Mouse (Mus musculus) MEL (cell line): ENCODE results near the gene Stat1.

Experiments
- CHD1 ChIP-seq: IDR thresholded peaks from 2 replicates; pipeline ENCODE4 v1.6.1; 2012; ENCODE audit warnings: low read depth, mild to moderate bottlenecking, inconsistent platforms, low read length, improper control_type of control experiment
- CHD2 ChIP-seq: IDR thresholded peaks from 2 replicates; pipeline ENCODE4 v1.6.1; 2011; ENCODE audit warnings: low read length, improper control_type of control experiment
- CTCF ChIP-seq, 3 experiments: IDR thresholded peaks in 2 of 3; conservative IDR thresholded peaks in 1 of 3; 2 replicates each; pipeline ENCODE4 v1.5.1; 2011 to 2012; ENCODE audit warnings: low read length in 3 of 3, low read depth in 2 of 3, mild to moderate bottlenecking in 2 of 3, improper control_type of control experiment in 1 of 3, inconsistent platforms in 1 of 3, mixed read lengths in 1 of 3, moderate library complexity in 1 of 3; ENCODE audit not compliant: control insufficient read depth in 1 of 3, insufficient read depth in 1 of 3, poor library complexity in 1 of 3, severe bottlenecking in 1 of 3
- EP300 ChIP-seq, 2 experiments: IDR thresholded peaks; 2 replicates each; pipeline ENCODE4 v1.6.1; 2011; ENCODE audit warnings: improper control_type of control experiment in 2 of 2, low read length in 2 of 2, low read depth in 1 of 2, mild to moderate bottlenecking in 1 of 2
- GATA1 ChIP-seq: IDR thresholded peaks from 2 replicates; pipeline ENCODE4 v1.6.1; 2011; ENCODE audit warnings: low read depth, low read length, improper control_type of control experiment
- KAT2A ChIP-seq: conservative IDR thresholded peaks from 2 replicates; pipeline ENCODE4 v1.6.1; 2012; ENCODE audit warnings: low read depth, low read length, improper control_type of control experiment, inconsistent platforms
- POLR2A ChIP-seq, 2 experiments: IDR thresholded peaks; 2 replicates each; pipeline ENCODE4 v1.6.1; 2011 to 2012; ENCODE audit warnings: low read length in 2 of 2, mild to moderate bottlenecking in 2 of 2, control low read depth in 1 of 2, improper control_type of control experiment in 1 of 2, low read depth in 1 of 2, moderate library complexity in 1 of 2; ENCODE audit not compliant: control insufficient read depth in 1 of 2, insufficient read depth in 1 of 2, poor library complexity in 1 of 2
- TBP ChIP-seq: IDR thresholded peaks from 2 replicates; pipeline ENCODE4 v1.8.0; 2011; ENCODE audit warnings: low read depth, low read length, improper control_type of control experiment
- USF1 ChIP-seq: IDR thresholded peaks from 2 replicates; pipeline ENCODE4 v1.6.1; 2014; ENCODE audit warnings: low read depth, mild to moderate bottlenecking, inconsistent platforms, low read length, improper control_type of control experiment, moderate library complexity
- ZNF384 ChIP-seq: IDR thresholded peaks from 2 replicates; pipeline ENCODE4 v1.6.1; 2012; ENCODE audit warnings: low read depth, mild to moderate bottlenecking, inconsistent platforms, low read length, improper control_type of control experiment

DNA sequence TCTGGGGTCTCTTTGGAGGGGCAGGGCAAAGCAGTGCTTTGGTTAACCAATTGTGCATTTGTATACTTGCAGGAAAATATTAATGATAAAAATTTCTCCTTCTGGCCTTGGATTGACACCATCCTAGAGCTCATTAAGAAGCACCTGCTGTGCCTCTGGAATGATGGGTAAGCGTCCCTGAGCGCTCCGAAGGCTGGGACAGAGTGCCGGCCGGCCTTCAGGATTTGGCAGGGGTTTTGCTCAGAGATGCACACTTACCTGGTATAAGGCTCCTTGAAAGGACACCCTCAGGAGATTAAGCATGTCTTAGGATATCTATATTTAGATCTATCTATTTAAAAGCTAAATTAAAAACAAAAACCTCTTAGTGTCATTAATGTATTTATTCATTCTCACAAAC lies 31.9 kb downstream of the Stat1 start:
- TF ChIP-seq CHD2: no peak
- TF ChIP-seq EP300 (IDR thresholded peaks at IDR 0.05; ENCODE audit: low read depth in 1 of 2, low read length in 2 of 2): no peak
- TF ChIP-seq POLR2A (IDR thresholded peaks at IDR 0.05; ENCODE audit: control insufficient read depth in 1 of 2, insufficient read depth in 1 of 2, low read depth in 1 of 2, low read length in 2 of 2, poor library complexity in 1 of 2): no peak
- TF ChIP-seq CTCF (IDR thresholded peaks at IDR 0.05 in 2 of 3, conservative IDR thresholded peaks at IDR 0.05 in 1 of 3; ENCODE audit: control insufficient read depth in 1 of 3, insufficient read depth in 1 of 3, low read depth in 2 of 3, low read length in 3 of 3, poor library complexity in 1 of 3, severe bottlenecking in 1 of 3): no peak
- no peak for TF ChIP-seq TBP
- TF ChIP-seq ZNF384: no peak
- no peak for TF ChIP-seq CHD1
- no peak for TF ChIP-seq KAT2A
- TF ChIP-seq USF1: no peak
- TF ChIP-seq GATA1: no peak
